Mouse (Mus musculus) cerebellum, adult 18-20 months (tissue): ENCODE data around the gene Sycp3.
"Not testable (repeated sequence)": the region's sequence is repeated elsewhere in the genome, so short reads cannot be mapped to it uniquely, and the experiment has no call there.

Experiments
- DNase-seq, 2 experiments: peaks; one replicate each; pipeline ENCODE4 v3.0.0; 2021

Gene Sycp3

GRCm38 (mm10) chr10:88501886-88502765 is 42.8 kb downstream of the Sycp3 start:
- DNase-seq = peak; percentile 16

GRCm38 (mm10) chr10:88502919-88503318 is 43.5 kb downstream of the Sycp3 start:
- no peak for DNase-seq

GRCm38 (mm10) chr10:88503421-88504314 is 44.3 kb downstream of the Sycp3 start, which contains the start of gene Chpt1:
Gene Chpt1 (minus strand): TSS chr10:88504073.
- DNase-seq = peak; percentile 82 to 94

GRCm38 (mm10) chr10:88504481-88504880 is 45.1 kb downstream of the Sycp3 start:
- no peak for DNase-seq

GRCm38 (mm10) chr10:88505256-88505655 is 45.9 kb downstream of the Sycp3 start:
- no peak for DNase-seq

GRCm38 (mm10) chr10:88507691-88508143 is 48.3 kb downstream of the Sycp3 start:
- DNase-seq = no peak

GRCm38 (mm10) chr10:88510503-88511271 is 51.3 kb downstream of the Sycp3 start:
- DNase-seq = no peak

GRCm38 (mm10) chr10:88511355-88511754 is 52.0 kb downstream of the Sycp3 start:
- no peak for DNase-seq

- no peak for DNase-seq
Observed at GRCm38 (mm10) chr10:88513574-88514135, 54.3 kb downstream of the Sycp3 start.

GRCm38 (mm10) chr10:88514495-88514894 is 55.1 kb downstream of the Sycp3 start:
- no peak for DNase-seq

- not testable (repeated sequence) for DNase-seq
Observed at GRCm38 (mm10) chr10:88515049-88515448, 55.7 kb downstream of the Sycp3 start.

GRCm38 (mm10) chr10:88522795-88523194 is 63.4 kb downstream of the Sycp3 start:
- DNase-seq = no peak
